Mouse (Mus musculus) liver, adult 2 months (tissue): Measurements from ENCODE around the gene Pianp. TPM values are rescaled to one million over a fixed set of nuclear protein-coding genes. Genes with fewer than 3 reads are reported as not detected.
A peak's percentile ranks its signal among the peaks of the same experiment; 100 is the strongest.

ENCODE experiments used
- DNase-seq: peaks from one replicate; pipeline ENCODE4 v3.0.0-alpha.2; 2011; ENCODE audit warnings: low read depth, low spot score; ENCODE audit errors: extremely low read depth
- H3K27ac ChIP-seq: fragments of 200-500 bp; replicated peaks from 2 replicates; pipeline ENCODE4 v1.5.1; 2012; ENCODE audit warnings: low read depth, mild to moderate bottlenecking, control low read depth, inconsistent platforms, low read length; ENCODE audit not compliant: insufficient read depth
- H3K27me3 ChIP-seq: fragments of 200-500 bp; 2 replicates; pipeline ENCODE4 v1.6.1; 2012; ENCODE audit warnings: mild to moderate bottlenecking, moderate library complexity, low read length, inconsistent platforms; ENCODE audit not compliant: control insufficient read depth, insufficient read depth
- H3K36me3 ChIP-seq: fragments of 200-500 bp; 2 replicates; pipeline ENCODE4 v1.6.1; 2012; ENCODE audit warnings: low read length, inconsistent platforms; ENCODE audit not compliant: control insufficient read depth, insufficient read depth
- H3K4me1 ChIP-seq: fragments of 200-500 bp; 2 replicates; pipeline ENCODE4 v1.6.1; 2011; ENCODE audit warnings: low read length; ENCODE audit not compliant: control insufficient read depth, insufficient read depth
- H3K4me3 ChIP-seq: fragments of 200-500 bp; 2 replicates; pipeline ENCODE4 v1.5.1; 2011; ENCODE audit warnings: low read depth, mild to moderate bottlenecking, control low read depth, low read length, moderate library complexity; ENCODE audit not compliant: insufficient read depth
- H3K79me2 ChIP-seq: fragments of 200-500 bp; 2 replicates; pipeline ENCODE4 v1.6.1; 2012; ENCODE audit warnings: inconsistent platforms, mild to moderate bottlenecking, low read length, moderate library complexity; ENCODE audit not compliant: control insufficient read depth, insufficient read depth
- H3K9ac ChIP-seq: fragments of 200-500 bp; 2 replicates; pipeline ENCODE4 v1.6.1; 2012; ENCODE audit warnings: low read depth, mild to moderate bottlenecking, control low read depth, inconsistent platforms, low read length
- CTCF ChIP-seq: fragments of 200-500 bp; IDR thresholded peaks from 2 replicates; pipeline ENCODE4 v1.5.1; 2011; ENCODE audit warnings: low read depth, low read length, control low read depth
- POLR2A ChIP-seq: fragments of 200-500 bp; IDR thresholded peaks from 2 replicates; pipeline ENCODE4 v1.6.1; 2011; ENCODE audit warnings: low read length, control low read depth; ENCODE audit not compliant: insufficient read depth; ENCODE audit errors: extremely low read depth
- WGBS: fragments of 180-500 bp; shearing (Covaris S2); methylation state at CpG from one replicate; pipeline ENCODE4 v1.1.7; 2018; 5-methylcytosine and 5-hydroxymethylcytosine counted together
- polyA plus RNA-seq: library from polyadenylated mRNA; depleted of rRNA; stranded (reverse); fragments of >200 nt; gene quantifications from 2 replicates; pipeline ENCODE4 v1.2.3, GENCODE M21; 2012; rRNA removed
- total RNA-seq: library from RNA; depleted of rRNA; stranded (reverse); fragments of >200 nt; gene quantifications from 2 replicates; pipeline ENCODE4 v1.2.3, GENCODE M21; 2014; rRNA removed

Pianp gene
- total and polyA plus RNA-seq, 2 experiments: 1.4 TPM; not detected in 1

GRCm38 (mm10) chr6:125049678-125050077 is 53.2 kb downstream of the Pianp start, which contains the start of gene Acrbp:
TSS of gene Acrbp (plus strand) at chr6:125049689.
- no peak within 1 kb of the TSS for H3K4me3 ChIP-seq
- H3K4me1 ChIP-seq: peaks cover 3% of the 10 kb centered on the region
- H3K79me2 ChIP-seq: no peaks in the 10 kb centered on the region
- H3K36me3 ChIP-seq: peaks cover 49% of the 10 kb centered on the region
- WGBS: 76% methylated on average over 20 of the region's 20 CpGs
- no peak within 1 kb of the TSS for H3K9ac ChIP-seq
- H3K27ac ChIP-seq: no peak within 1 kb of the TSS
- TF ChIP-seq CTCF (no peak), POLR2A (no peak)
- DNase-seq: no peak
- H3K27me3 ChIP-seq: no peaks in the 10 kb centered on the region

GRCm38 (mm10) chr6:125051237-125051636 is 54.7 kb downstream of the Pianp start:
- H3K9ac ChIP-seq: no peak overlapping the region
- no peak for DNase-seq
- H3K79me2 ChIP-seq: no peaks in the 10 kb centered on the region
- no peak overlapping the region for H3K4me3 ChIP-seq
- H3K36me3 ChIP-seq: peaks cover 39% of the 10 kb centered on the region
- TF ChIP-seq POLR2A (no peak), CTCF (peak; percentile 62)
- H3K4me1 ChIP-seq: peaks cover 1% of the 10 kb centered on the region; the same call in 1 of the 2 replicates
- H3K27me3 ChIP-seq: no peaks in the 10 kb centered on the region
- WGBS: 80% methylated on average over 5 of the region's 5 CpGs
- no peak overlapping the region for H3K27ac ChIP-seq

Other genes with a start within 250 kb of the Pianp start
- not detected in 2 replicates for gene Gm45234, start 240.7 kb upstream of the Pianp start, total RNA-seq
- gene Gm45234, start 240.7 kb upstream of the Pianp start, polyA plus RNA-seq: not detected in 2 replicates
- 1.4 and 1.5 TPM in 2 replicates for gene Atn1, start 240.2 kb upstream of the Pianp start, total RNA-seq
- gene Atn1, start 240.2 kb upstream of the Pianp start, polyA plus RNA-seq: 9.6 and 10.9 TPM in 2 replicates
- 0.09 and 0.67 TPM in 2 replicates for gene Eno2, start 227.0 kb upstream of the Pianp start, total RNA-seq
- 0.19 and 0.34 TPM in 2 replicates for gene Eno2, start 227.0 kb upstream of the Pianp start, polyA plus RNA-seq
- not detected in 2 replicates for gene Lrrc23, start 217.0 kb upstream of the Pianp start, total RNA-seq
- gene Lrrc23, start 217.0 kb upstream of the Pianp start, polyA plus RNA-seq: not detected in 2 replicates
- gene Spsb2, start 188.0 kb upstream of the Pianp start, total RNA-seq: 9.9 and 14.1 TPM in 2 replicates
- gene Spsb2, start 188.0 kb upstream of the Pianp start, polyA plus RNA-seq: 20.1 and 21.6 TPM in 2 replicates
- gene Tpi1, start 182.4 kb upstream of the Pianp start, total RNA-seq: 422 and 433 TPM in 2 replicates
- gene Tpi1, start 182.4 kb upstream of the Pianp start, polyA plus RNA-seq: 491 and 524 TPM in 2 replicates
- gene Usp5, start 167.2 kb upstream of the Pianp start, total RNA-seq: 50.5 and 55.9 TPM in 2 replicates
- 47.9 and 49.3 TPM in 2 replicates for gene Usp5, start 167.2 kb upstream of the Pianp start, polyA plus RNA-seq
- 1.1 and 3.2 TPM in 2 replicates for gene Cdca3, start 167.1 kb upstream of the Pianp start, total RNA-seq
- gene Cdca3, start 167.1 kb upstream of the Pianp start, polyA plus RNA-seq: 2.1 and 2.6 TPM in 2 replicates
- not detected in 2 replicates for gene Gnb3, start 156.4 kb upstream of the Pianp start, total RNA-seq
- gene Gnb3, start 156.4 kb upstream of the Pianp start, polyA plus RNA-seq: not detected in 2 replicates
- gene P3h3, start 138.9 kb upstream of the Pianp start, total RNA-seq: 2.1 and 2.5 TPM in 2 replicates
- gene P3h3, start 138.9 kb upstream of the Pianp start, polyA plus RNA-seq: 2.5 and 3.0 TPM in 2 replicates
- gene Gpr162, start 132.7 kb upstream of the Pianp start, total RNA-seq: 0.09 and 0.27 TPM in 2 replicates
- gene Gpr162, start 132.7 kb upstream of the Pianp start, polyA plus RNA-seq: 0.42 and 0.44 TPM in 2 replicates
- gene Cd4, start 108.5 kb upstream of the Pianp start, total RNA-seq: 0.27 and 0.83 TPM in 2 replicates
- 0.19 and 0.46 TPM in 2 replicates for gene Cd4, start 108.5 kb upstream of the Pianp start, polyA plus RNA-seq
- 0.09 and 0.13 TPM in 2 replicates for gene Lag3, start 85.0 kb upstream of the Pianp start, total RNA-seq
- 0.39 and 0.67 TPM in 2 replicates for gene Lag3, start 85.0 kb upstream of the Pianp start, polyA plus RNA-seq
- gene Ptms, start 76.6 kb upstream of the Pianp start, total RNA-seq: 80.7 and 101 TPM in 2 replicates
- gene Ptms, start 76.6 kb upstream of the Pianp start, polyA plus RNA-seq: 2,256 and 3,281 TPM in 2 replicates
- gene Mlf2, start 65.3 kb upstream of the Pianp start, total RNA-seq: 74.6 and 101 TPM in 2 replicates
- gene Mlf2, start 65.3 kb upstream of the Pianp start, polyA plus RNA-seq: 265 and 285 TPM in 2 replicates
- gene Cops7a, start 31.2 kb upstream of the Pianp start, total RNA-seq: 35.8 and 46.6 TPM in 2 replicates
- gene Cops7a, start 31.2 kb upstream of the Pianp start, polyA plus RNA-seq: 165 and 170 TPM in 2 replicates
- 7.6 and 8.9 TPM in 2 replicates for gene Zfp384, start 12.5 kb downstream of the Pianp start, total RNA-seq
- gene Zfp384, start 12.5 kb downstream of the Pianp start, polyA plus RNA-seq: 23.1 and 34.7 TPM in 2 replicates
- 15.8 and 16.3 TPM in 2 replicates for gene Ing4, start 43.1 kb downstream of the Pianp start, total RNA-seq
- gene Ing4, start 43.1 kb downstream of the Pianp start, polyA plus RNA-seq: 23.2 and 27.0 TPM in 2 replicates
- gene Acrbp, start 53.0 kb downstream of the Pianp start, total RNA-seq: 3.2 and 4.1 TPM in 2 replicates
- 6.6 and 7.8 TPM in 2 replicates for gene Acrbp, start 53.0 kb downstream of the Pianp start, polyA plus RNA-seq
- gene Lpar5, start 71.2 kb downstream of the Pianp start, total RNA-seq: 0.27 TPM in 1 of 2 replicates, not detected in the other
- 0.42 and 1.2 TPM in 2 replicates for gene Lpar5, start 71.2 kb downstream of the Pianp start, polyA plus RNA-seq
- 30.0 and 30.5 TPM in 2 replicates for gene Chd4, start 99.3 kb downstream of the Pianp start, total RNA-seq
- 14.0 and 14.4 TPM in 2 replicates for gene Chd4, start 99.3 kb downstream of the Pianp start, polyA plus RNA-seq
- 8.2 and 9.7 TPM in 2 replicates for gene Nop2, start 135.2 kb downstream of the Pianp start, total RNA-seq
- 7.7 and 11.0 TPM in 2 replicates for gene Nop2, start 135.2 kb downstream of the Pianp start, polyA plus RNA-seq
- 2.5 and 2.6 TPM in 2 replicates for gene Iffo1, start 148.5 kb downstream of the Pianp start, total RNA-seq
- 7.5 and 9.9 TPM in 2 replicates for gene Iffo1, start 148.5 kb downstream of the Pianp start, polyA plus RNA-seq
- gene Gapdh, start 169.8 kb downstream of the Pianp start, total RNA-seq: 1,072 and 1,474 TPM in 2 replicates
- 2,601 and 2,951 TPM in 2 replicates for gene Gapdh, start 169.8 kb downstream of the Pianp start, polyA plus RNA-seq
- 2.4 and 4.6 TPM in 2 replicates for gene Ncapd2, start 195.0 kb downstream of the Pianp start, total RNA-seq
- 3.5 and 5.3 TPM in 2 replicates for gene Ncapd2, start 195.0 kb downstream of the Pianp start, polyA plus RNA-seq
- 43.0 and 44.0 TPM in 2 replicates for gene Mrpl51, start 195.1 kb downstream of the Pianp start, total RNA-seq
- 69.8 and 72.4 TPM in 2 replicates for gene Mrpl51, start 195.1 kb downstream of the Pianp start, polyA plus RNA-seq
- 1.5 and 2.0 TPM in 2 replicates for gene Vamp1, start 218.9 kb downstream of the Pianp start, total RNA-seq
- gene Vamp1, start 218.9 kb downstream of the Pianp start, polyA plus RNA-seq: 3.8 and 5.5 TPM in 2 replicates
- gene Tapbpl, start 235.2 kb downstream of the Pianp start, total RNA-seq: 15.0 and 16.5 TPM in 2 replicates
- gene Tapbpl, start 235.2 kb downstream of the Pianp start, polyA plus RNA-seq: 18.2 and 19.0 TPM in 2 replicates
- gene Cd27, start 240.3 kb downstream of the Pianp start, total RNA-seq: 0.47 and 0.65 TPM in 2 replicates
- 0.60 and 0.87 TPM in 2 replicates for gene Cd27, start 240.3 kb downstream of the Pianp start, polyA plus RNA-seq